Mouse (Mus musculus) ovary, postnatal 10 days (tissue): ENCODE results near the gene Tspan15.

Experiments used
- DNase-seq: peaks from one replicate; pipeline ENCODE4 v3.0.0; 2022; ENCODE audit warnings: low spot score

The Tspan15 gene

DNA sequence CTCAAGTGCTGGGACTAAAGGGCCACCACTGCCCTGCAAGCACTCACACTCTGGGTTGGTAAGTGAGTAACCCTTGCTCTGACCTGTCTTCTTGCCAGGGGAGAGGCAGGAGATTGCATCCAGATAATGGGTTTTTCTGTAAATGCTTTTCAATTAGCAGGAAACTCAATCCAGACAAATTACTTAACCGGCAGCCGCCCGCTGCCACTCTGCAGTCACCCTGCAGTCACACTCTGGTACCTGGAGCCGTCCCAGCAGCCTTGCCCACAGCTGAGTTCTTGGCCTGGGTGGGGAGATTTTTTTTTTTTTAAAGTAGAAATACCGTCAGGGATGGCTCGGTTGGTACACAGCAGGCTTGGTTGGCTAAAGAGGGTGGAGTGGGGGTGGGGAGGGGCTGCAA, 2.9 kb downstream of the Tspan15 start:
- no peak for DNase-seq

DNA sequence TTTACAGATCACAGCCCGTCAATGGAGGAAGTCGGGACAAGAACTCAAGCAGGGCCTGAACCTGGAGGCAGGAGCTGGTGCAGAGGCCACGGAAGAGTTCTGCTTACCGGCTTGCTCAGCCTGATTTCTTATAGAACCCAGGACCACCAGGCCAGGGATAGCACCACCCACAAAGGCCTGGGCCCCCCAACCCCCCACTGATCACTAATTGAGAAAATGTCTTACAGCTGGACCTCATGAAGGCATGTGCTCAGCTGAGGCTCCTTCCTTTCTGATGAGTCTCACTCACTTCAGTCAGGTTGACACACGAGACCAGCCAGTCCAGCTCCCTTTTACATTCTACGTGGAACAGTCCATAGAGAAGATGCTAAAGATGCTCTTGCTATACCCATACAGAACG, 5.2 kb downstream of the Tspan15 start:
- DNase-seq = no peak

GRCm38 (mm10) chr10:62224231-62224630, 6.8 kb downstream of the Tspan15 start:
- no peak for DNase-seq

DNA sequence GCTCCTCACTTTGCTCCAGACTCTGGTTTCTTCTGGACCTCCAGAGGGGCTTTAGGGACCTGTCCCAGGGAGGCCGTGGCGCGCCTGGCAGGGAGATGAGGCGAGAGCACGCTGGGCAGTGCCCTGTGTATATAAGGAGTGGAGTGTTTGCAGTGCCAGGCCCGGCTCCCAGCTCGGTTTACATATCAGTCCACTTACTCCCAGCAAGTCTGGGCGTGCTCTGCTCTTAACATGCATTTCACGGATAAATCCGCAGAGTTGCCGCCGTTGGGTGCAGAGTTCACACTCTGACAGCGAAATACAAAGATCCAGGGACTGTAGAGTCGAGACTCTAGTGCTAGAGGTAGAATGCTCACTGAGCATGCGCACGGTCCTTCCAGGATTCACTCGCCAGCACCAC, 8.3 kb downstream of the Tspan15 start:
- DNase-seq = no peak

- DNase-seq = no peak
These were observed 9.4 kb downstream of the Tspan15 start for GRCm38 (mm10) chr10:62221647-62222046.

DNA sequence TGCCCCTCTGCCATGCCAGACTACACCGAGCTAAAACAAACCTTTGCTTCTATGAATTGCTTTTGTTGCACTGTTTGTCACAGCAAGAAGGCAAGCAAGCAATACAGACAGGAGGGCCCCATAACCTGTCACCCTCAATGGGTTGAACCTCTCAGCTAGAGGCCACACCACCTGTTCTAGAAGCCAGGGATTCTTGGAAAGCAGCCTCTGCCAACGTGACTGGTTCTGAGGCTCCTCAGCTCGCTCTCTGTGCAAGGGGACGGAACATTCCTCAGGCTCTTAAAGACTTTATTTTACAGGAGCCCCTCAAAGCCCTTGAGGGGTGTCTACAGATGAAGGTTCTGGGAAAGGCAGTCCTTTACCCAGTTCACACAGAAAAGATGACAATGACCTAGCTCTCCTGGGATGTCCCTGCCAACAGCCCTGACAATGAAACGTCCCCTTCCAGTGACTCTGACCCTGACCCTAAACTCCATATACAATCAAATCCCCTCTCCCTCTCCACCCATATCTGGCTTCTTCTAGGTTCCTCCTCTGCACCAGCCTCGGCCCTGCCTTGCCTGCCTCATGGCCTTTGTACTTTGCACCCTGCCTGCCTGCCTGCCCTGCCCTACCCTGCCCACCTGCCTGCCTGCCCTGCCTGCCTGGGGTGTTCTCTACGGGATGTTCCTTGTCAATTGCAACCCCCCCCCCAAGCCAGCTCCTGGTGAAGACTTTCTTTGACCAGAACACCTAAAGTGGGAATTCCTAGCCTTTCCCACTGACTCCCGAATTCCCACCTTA, 10.1 kb downstream of the Tspan15 start:
- no peak for DNase-seq

DNA sequence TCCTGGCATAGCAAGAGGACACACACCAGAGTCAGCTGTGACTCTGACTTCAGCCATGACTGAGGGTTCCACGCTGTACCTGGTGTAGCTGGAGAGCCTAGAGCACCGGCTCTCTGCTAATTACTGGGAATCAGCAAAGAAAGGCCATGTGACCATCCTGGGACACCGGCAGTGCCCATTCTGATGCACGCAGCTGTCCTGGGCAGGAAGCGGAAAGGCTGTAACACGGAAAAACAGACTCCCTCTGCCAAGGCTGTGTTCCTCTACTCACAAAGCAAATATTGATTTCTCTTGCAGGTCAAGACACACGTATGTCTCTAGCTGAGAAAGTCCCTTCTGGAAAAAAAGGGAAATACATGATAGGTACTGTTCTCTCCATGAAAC, 12.3 kb downstream of the Tspan15 start:
- DNase-seq = no peak

GRCm38 (mm10) chr10:62218044-62218788, 12.8 kb downstream of the Tspan15 start:
- DNase-seq = no peak

GRCm38 (mm10) chr10:62217196-62217595, 13.9 kb downstream of the Tspan15 start:
- no peak for DNase-seq

- DNase-seq = no peak
These were observed 14.5 kb downstream of the Tspan15 start for GRCm38 (mm10) chr10:62216595-62216994.

DNA sequence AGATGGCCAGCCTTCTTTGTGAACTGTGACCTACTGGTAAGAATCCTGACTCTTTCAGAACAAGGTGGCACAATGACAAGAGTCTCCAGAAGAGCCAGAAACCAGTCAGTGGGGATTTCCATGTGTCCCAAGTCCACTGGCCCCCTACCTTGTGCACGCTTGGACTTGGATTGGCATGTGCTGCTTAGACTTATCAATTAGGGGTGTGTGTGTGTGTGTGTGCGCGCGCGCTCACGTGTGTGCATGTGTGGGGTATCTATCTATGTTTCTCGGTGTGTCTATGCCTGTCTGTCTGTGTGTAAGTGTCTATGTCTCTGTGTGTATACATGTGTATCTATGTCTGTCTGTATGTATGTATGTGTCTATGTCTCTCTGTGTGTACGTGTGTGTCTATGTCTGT, 15.4 kb downstream of the Tspan15 start:
- no peak for DNase-seq

DNA sequence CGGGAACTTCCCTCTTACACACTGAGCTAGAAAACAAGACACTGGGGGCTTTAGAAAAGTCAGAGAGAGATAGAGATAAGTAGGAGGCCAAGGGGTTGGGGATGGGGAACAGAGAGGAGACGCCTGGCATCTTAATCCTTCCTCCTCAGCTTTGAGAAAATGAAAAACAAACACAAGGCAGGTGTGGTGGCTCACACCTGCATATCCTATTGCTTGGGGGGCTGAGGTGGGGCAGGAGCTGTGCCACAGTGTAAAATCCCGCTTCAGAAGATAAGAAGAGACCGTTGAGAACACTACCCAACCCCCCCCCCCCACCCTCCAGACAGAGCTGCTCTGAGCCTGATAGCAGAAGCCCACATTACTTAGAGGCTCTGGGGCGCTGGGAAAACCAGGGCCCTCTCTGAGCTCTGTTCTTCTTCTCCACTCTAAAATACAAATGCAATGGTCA, 15.9 kb downstream of the Tspan15 start:
- DNase-seq = no peak

- no peak for DNase-seq
These were observed 19.7 kb downstream of the Tspan15 start for GRCm38 (mm10) chr10:62211310-62211709.

GRCm38 (mm10) chr10:62208241-62208896, 22.7 kb downstream of the Tspan15 start:
- DNase-seq = no peak

DNA sequence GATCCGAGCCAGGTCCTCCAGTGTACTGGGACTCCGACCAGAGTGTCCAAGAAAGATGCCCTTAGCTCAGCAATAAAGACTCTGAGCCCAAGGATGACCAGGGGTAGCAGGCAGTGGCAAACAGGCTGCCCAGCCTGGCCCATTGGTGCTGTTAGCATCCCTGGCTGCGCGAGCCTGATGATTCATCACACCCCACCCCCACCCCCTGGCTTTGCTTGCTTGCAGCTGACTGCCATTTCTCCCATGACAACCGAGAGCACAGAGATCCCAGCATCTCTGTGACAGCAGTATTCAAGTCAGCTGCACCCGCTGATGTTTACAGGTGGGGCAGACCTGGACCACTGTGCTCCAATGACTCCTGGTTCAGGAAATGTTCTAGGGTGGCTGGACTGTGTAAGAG, 28.5 kb downstream of the Tspan15 start:
- no peak for DNase-seq

DNA sequence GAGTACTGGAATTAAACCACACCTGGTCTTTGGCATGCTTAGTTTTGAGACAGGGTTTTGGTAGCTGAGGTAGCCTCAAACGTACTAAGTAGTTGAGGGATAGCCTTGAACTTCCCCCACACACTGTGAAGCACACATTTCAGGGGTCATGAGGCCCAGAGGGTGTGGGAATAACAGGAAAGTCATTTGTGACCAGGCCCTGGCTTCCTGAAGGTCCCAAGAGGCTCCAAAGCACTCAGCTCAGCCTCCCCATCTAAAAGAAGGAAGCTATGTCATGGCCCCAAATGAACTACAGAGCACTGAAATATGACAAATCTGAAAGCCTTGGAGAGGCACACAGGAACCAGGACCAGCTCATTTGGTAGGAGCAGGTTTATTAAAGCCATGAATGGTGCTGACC, 32.2 kb downstream of the Tspan15 start:
- DNase-seq = no peak

GRCm38 (mm10) chr10:62197403-62197802, 33.6 kb downstream of the Tspan15 start:
- DNase-seq = no peak

GRCm38 (mm10) chr10:62195376-62195775, 35.7 kb downstream of the Tspan15 start:
- no peak for DNase-seq

- no peak for DNase-seq
These were observed 36.1 kb downstream of the Tspan15 start for GRCm38 (mm10) chr10:62194946-62195345.

- no peak for DNase-seq
These were observed 36.6 kb downstream of the Tspan15 start for GRCm38 (mm10) chr10:62194461-62194860.

DNA sequence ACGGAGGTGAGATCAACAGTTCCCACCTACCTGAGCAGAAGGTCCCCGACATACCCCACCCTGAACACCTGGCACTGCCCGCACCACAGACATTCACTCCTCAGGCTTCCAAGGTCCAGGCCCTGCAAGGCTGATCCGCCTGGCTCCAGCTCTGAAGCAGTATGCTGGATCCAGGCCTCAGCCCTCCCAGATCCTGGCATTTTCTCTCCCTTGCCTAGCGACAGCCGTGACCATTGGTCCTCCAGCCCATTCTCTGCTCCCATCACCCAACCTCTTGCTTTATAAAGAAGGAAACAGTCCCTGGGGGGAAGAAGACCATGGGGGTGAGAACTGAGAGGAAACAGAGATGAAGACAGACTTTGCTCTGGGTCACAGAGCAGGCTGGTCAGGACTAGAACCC, 37.0 kb downstream of the Tspan15 start:
- no peak for DNase-seq

- no peak for DNase-seq
These were observed 38.3 kb downstream of the Tspan15 start for GRCm38 (mm10) chr10:62192701-62193157.

- DNase-seq = no peak
These were observed 40.2 kb downstream of the Tspan15 start for GRCm38 (mm10) chr10:62190821-62191220.
